Mouse (Mus musculus): ENCODE data around the gene Tmem87a. TPM values are rescaled to one million over a fixed set of nuclear protein-coding genes. Genes with fewer than 3 reads are reported as not detected.

Tmem87a gene
- polyA plus RNA-seq, 1 experiment from 2014 or later = 11.9 TPM

Other genes starting within 250 kb of the Tmem87a start
- gene Ehd4, start 249.5 kb downstream of the Tmem87a start, polyA plus RNA-seq (2015; fragmentation: Nextera tagmentation; extraction: Ambion mirVana) = 22.9 and 23.7 TPM in 2 replicates
- gene Pla2g4e, start 158.8 kb downstream of the Tmem87a start, polyA plus RNA-seq (2015; fragmentation: Nextera tagmentation; extraction: Ambion mirVana) = 0.07 TPM in 2 replicates
- 0.11 TPM in 1 of 2 replicates, not detected in the other for gene Pla2g4d, start 114.9 kb downstream of the Tmem87a start, polyA plus RNA-seq (2015; fragmentation: Nextera tagmentation; extraction: Ambion mirVana)
- gene Pla2g4f, start 89.9 kb downstream of the Tmem87a start, polyA plus RNA-seq (2015; fragmentation: Nextera tagmentation; extraction: Ambion mirVana) = 0.18 and 0.25 TPM in 2 replicates
- gene Vps39, start 51.0 kb downstream of the Tmem87a start, polyA plus RNA-seq (2015; fragmentation: Nextera tagmentation; extraction: Ambion mirVana) = 24.4 and 28.3 TPM in 2 replicates
- 8.0 and 8.6 TPM in 2 replicates for gene Ganc, start 217 bp downstream of the Tmem87a start, polyA plus RNA-seq (2015; fragmentation: Nextera tagmentation; extraction: Ambion mirVana)
- gene Capn3, start 51.9 kb upstream of the Tmem87a start, polyA plus RNA-seq (2015; fragmentation: Nextera tagmentation; extraction: Ambion mirVana) = 0.37 and 0.87 TPM in 2 replicates
- gene Zfp106, start 159.7 kb upstream of the Tmem87a start, polyA plus RNA-seq (2015; fragmentation: Nextera tagmentation; extraction: Ambion mirVana) = 49.1 and 49.7 TPM in 2 replicates
- gene Snap23, start 163.6 kb upstream of the Tmem87a start, polyA plus RNA-seq (2015; fragmentation: Nextera tagmentation; extraction: Ambion mirVana) = 51.7 and 54.5 TPM in 2 replicates
- 27.9 and 29.5 TPM in 2 replicates for gene Haus2, start 205.3 kb upstream of the Tmem87a start, polyA plus RNA-seq (2015; fragmentation: Nextera tagmentation; extraction: Ambion mirVana)
- 25.1 and 27.7 TPM in 2 replicates for gene Lrrc57, start 205.4 kb upstream of the Tmem87a start, polyA plus RNA-seq (2015; fragmentation: Nextera tagmentation; extraction: Ambion mirVana)
- 4.7 and 5.9 TPM in 2 replicates for gene Stard9, start 225.0 kb upstream of the Tmem87a start, polyA plus RNA-seq (2015; fragmentation: Nextera tagmentation; extraction: Ambion mirVana)